In the genomic region with DNA sequence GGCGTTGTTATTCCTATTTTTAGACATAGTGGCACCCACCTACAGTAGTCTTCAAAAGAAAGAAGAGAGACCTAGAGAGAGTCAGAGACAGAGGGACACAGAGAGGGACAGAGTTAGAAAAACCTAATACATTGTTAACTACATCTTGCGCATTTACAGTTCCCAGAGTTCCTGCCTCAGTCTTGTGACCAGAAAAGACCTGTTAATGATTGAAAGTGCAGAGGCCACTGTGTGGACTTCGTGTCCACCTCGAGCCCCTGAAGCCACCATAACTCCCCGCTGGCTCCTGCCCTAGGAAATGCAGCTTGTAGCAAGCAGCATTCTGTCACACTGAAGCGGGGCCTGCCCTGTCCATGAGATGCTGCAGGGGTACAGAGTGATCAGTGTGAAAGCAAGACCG, we compare ENCODE assay signal across 8 mouse cellular contexts. TPM values are rescaled to one million over a fixed set of nuclear protein-coding genes. Genes with fewer than 3 reads are reported as not detected.
A peak's percentile ranks its signal among the peaks of the same experiment; 100 is the strongest.
DNase-seq lines count a peak whose midpoint lies in the region; ATAC-seq and TF ChIP-seq lines count a peak whose summit lies in the region.

No protein-coding gene starts in this region.

- no peak for TF ChIP-seq CTCF in C2C12 (IDR thresholded peaks at IDR 0.05; ENCODE audit: control insufficient read depth, insufficient read depth, insufficient read length)

- no peak for ATAC-seq in forebrain, embryonic 12.5 days (ENCODE audit: low FRiP score)
- ATAC-seq in neural tube, embryonic 12.5 days (ENCODE audit: low FRiP score, low read depth) = no peak

- H3K36me3 ChIP-seq in C2C12 (ENCODE audit: control insufficient read depth, insufficient read depth) = peaks cover 11% of the 10 kb centered on the region
- H3K36me3 ChIP-seq in forebrain, embryonic 12.5 days (replicated peaks) = peaks cover 15% of the 10 kb centered on the region
- H3K36me3 ChIP-seq in neural tube, embryonic 12.5 days = peaks cover 13% of the 10 kb centered on the region

- H3ac ChIP-seq in C2C12 (ENCODE audit: control insufficient read depth, insufficient read length, low read depth) = peak overlapping the region; percentile 74

- DNase-seq in cerebellum, adult 11-12 months = peak; percentile 15
- DNase-seq in cerebellum, adult 9-10 months = no peak
- peak; percentile 73 to 84 for DNase-seq in kidney, postnatal 36 days
- no peak for DNase-seq in right cerebral cortex, postnatal 25 days
- DNase-seq in left cerebral cortex, adult 11 months (ENCODE audit: low spot score) = no peak

- no peaks in the 10 kb centered on the region for H3K27me3 ChIP-seq in C2C12 (ENCODE audit: control insufficient read depth, insufficient read depth, insufficient read length)
- H3K27me3 ChIP-seq in forebrain, embryonic 12.5 days = no peaks in the 10 kb centered on the region
- no peaks in the 10 kb centered on the region for H3K27me3 ChIP-seq in neural tube, embryonic 12.5 days (replicated peaks)

- H3K79me2 ChIP-seq in C2C12 (ENCODE audit: control insufficient read depth, insufficient read depth) = no peaks in the 10 kb centered on the region

- H3K4me2 ChIP-seq in forebrain, embryonic 12.5 days = peak overlapping the region; percentile 70
- H3K4me2 ChIP-seq in neural tube, embryonic 12.5 days (replicated peaks) = peak overlapping the region; percentile 68

- H3K4me3 ChIP-seq in C2C12 (ENCODE audit: insufficient read depth, poor library complexity, severe bottlenecking) = peak overlapping the region; percentile 80
- H3K4me3 ChIP-seq in forebrain, embryonic 12.5 days (replicated peaks) = peak overlapping the region; percentile 88
- H3K4me3 ChIP-seq in neural tube, embryonic 12.5 days = peak overlapping the region; percentile 87

- no peaks in the 10 kb centered on the region for H3K9me3 ChIP-seq in forebrain, embryonic 12.5 days
- H3K9me3 ChIP-seq in neural tube, embryonic 12.5 days = no peaks in the 10 kb centered on the region

- H3K9ac ChIP-seq in forebrain, embryonic 12.5 days = peak overlapping the region; percentile 79
- peak overlapping the region; percentile 82; the same call in 1 of the 2 replicates for H3K9ac ChIP-seq in neural tube, embryonic 12.5 days

- WGBS in forebrain, embryonic 12.5 days = 41% methylated on average over 7 of the region's 7 CpGs
- 39% methylated on average over 7 of the region's 7 CpGs for WGBS in neural tube, embryonic 12.5 days

- peaks cover 12% of the 10 kb centered on the region for H3K4me1 ChIP-seq in forebrain, embryonic 12.5 days
- H3K4me1 ChIP-seq in neural tube, embryonic 12.5 days = peaks cover 3% of the 10 kb centered on the region

- H3K27ac ChIP-seq in forebrain, embryonic 12.5 days = no peak overlapping the region
- H3K27ac ChIP-seq in neural tube, embryonic 12.5 days = no peak overlapping the region

- peaks cover 1% of the 10 kb centered on the region for H3K79me3 ChIP-seq in C2C12 (ENCODE audit: low read depth)

TF ChIP-seq in C2C12, 6 proteins besides CTCF, POLR2A, EP300 and RAD21:
- TF ChIP-seq MYOG (IDR thresholded peaks at IDR 0.05; ENCODE audit: control insufficient read depth, extremely low read depth, insufficient read length) (no peak), CEBPB (IDR thresholded peaks at IDR 0.05; ENCODE audit: low read depth) (no peak), USF1 (IDR thresholded peaks at IDR 0.05; ENCODE audit: low read depth) (no peak), FOSL1 (IDR thresholded peaks at IDR 0.05; ENCODE audit: insufficient read depth, low read length, poor library complexity, severe bottlenecking) (no peak), MYOD1 (IDR thresholded peaks at IDR 0.05; ENCODE audit: control insufficient read depth, insufficient read length, low read depth) (no peak), MAX (IDR thresholded peaks at IDR 0.05) (no peak)

RNA-seq across cellular contexts. Expression of a gene that starts 0.7 kb away (rescaled TPM):
- 7.3 TPM for polyA plus RNA-seq in C2C12 (2012; fragmentation: generic; extraction: Trizol)
- polyA plus RNA-seq in forebrain, embryonic 12.5 days (2016; fragmentation: Nextera tagmentation; extraction: Ambion mirVana) = 14.7 and 18.9 TPM in 2 replicates
- 15.8 and 17.9 TPM in 2 replicates for polyA plus RNA-seq in neural tube, embryonic 12.5 days (2016; fragmentation: Nextera tagmentation; extraction: Ambion mirVana)

RNA-seq across cellular contexts. Expression of a gene that starts 1.1 kb away (rescaled TPM):
- 20.8 TPM for polyA plus RNA-seq in C2C12 (2012; fragmentation: generic; extraction: Trizol)
- 16.4 and 16.8 TPM in 2 replicates for polyA plus RNA-seq in forebrain, embryonic 12.5 days (2016; fragmentation: Nextera tagmentation; extraction: Ambion mirVana)
- polyA plus RNA-seq in neural tube, embryonic 12.5 days (2016; fragmentation: Nextera tagmentation; extraction: Ambion mirVana) = 11.7 and 13.6 TPM in 2 replicates

Comparison
In these comparisons a context has a peak if more than half of its experiments do, and no peak if none do; other contexts are left out.
1. DNase-seq: peak in cerebellum, adult 11-12 months (single experiment) and kidney, postnatal 36 days (2 of 2); none in cerebellum, adult 9-10 months (single experiment), right cerebral cortex, postnatal 25 days (single experiment) and left cerebral cortex, adult 11 months (single experiment).
2. Peak in every context shown above with its lines, with median percentiles within 50 percentile points of each other: H3K4me3 ChIP-seq.